Mouse (Mus musculus) E14TG2a.4 (cell line): ENCODE data around the gene Rrp12.

Experiments
- CTCF ChIP-seq: conservative IDR thresholded peaks from 2 replicates; pipeline ENCODE4 v1.5.1; 2014; ENCODE audit warnings: low read length
- NANOG ChIP-seq: IDR thresholded peaks from 2 replicates; pipeline ENCODE4 v1.6.1; 2014; ENCODE audit warnings: borderline replicate concordance, low read length, mixed read lengths
- POU5F1 ChIP-seq: IDR thresholded peaks from 2 replicates; pipeline ENCODE4 v1.6.1; 2014; ENCODE audit warnings: low read length, borderline replicate concordance

DNA sequence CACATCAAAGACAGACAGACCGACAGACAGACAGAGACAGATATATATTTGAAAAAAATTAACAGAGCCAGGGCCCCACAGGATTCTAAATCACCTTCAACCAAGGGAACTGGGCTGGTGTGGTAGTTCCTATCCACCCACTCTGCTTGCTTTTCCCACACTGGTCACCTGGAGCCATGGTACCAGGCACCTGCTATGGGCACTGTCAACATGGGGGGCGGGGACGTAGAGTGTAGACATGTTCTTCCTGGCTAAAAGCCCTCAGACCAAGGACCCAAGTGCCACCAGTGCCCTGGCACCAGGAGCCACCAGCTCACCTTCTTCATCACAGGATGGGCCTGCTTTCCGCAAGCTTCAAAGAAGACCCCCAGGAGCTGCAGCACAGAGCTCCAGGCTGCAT is 14.1 kb downstream of the Rrp12 start:
- no peak for TF ChIP-seq CTCF
- TF ChIP-seq POU5F1 = no peak
- TF ChIP-seq NANOG = no peak
